Mouse (Mus musculus) lung, postnatal 0 days (tissue): ENCODE data around the gene Irf2.
A peak's percentile ranks its signal among the peaks of the same experiment; 100 is the strongest.

Experiments used
- CTCF ChIP-seq: IDR thresholded peaks from 2 replicates; pipeline ENCODE4 v1.5.1; 2016; ENCODE audit warnings: antibody characterized with exemption, mild to moderate bottlenecking
- EP300 ChIP-seq: IDR thresholded peaks from 2 replicates; pipeline ENCODE4 v1.6.1; 2016; ENCODE audit warnings: antibody characterized with exemption, mild to moderate bottlenecking, control low read depth

- TF ChIP-seq EP300 = 0 out of 2 replicates have a peak, but pooled peaks have one; percentile 10
- no peak for TF ChIP-seq CTCF
These were observed 41.6 kb downstream of the Irf2 start for GRCm38 (mm10) chr8:46781067-46781657.
